Mouse (Mus musculus) hindbrain, embryonic 11.5 days (tissue): ENCODE data around the gene Hprt. TPM values are rescaled to one million over a fixed set of nuclear protein-coding genes. Genes with fewer than 3 reads are reported as not detected.
"Not testable (repeated sequence)": the region's sequence is repeated elsewhere in the genome, so short reads cannot be mapped to it uniquely, and the experiment has no call there.

Experiments used
- ATAC-seq: fragments of 200-750 bp; cut with Nextera tagmentation; 2 replicates; pipeline ENCODE4 v1.8.0; 2017; ENCODE audit warnings: mild to moderate bottlenecking, moderate TSS enrichment, moderate library complexity; ENCODE audit not compliant: low FRiP score
- DNase-seq: peaks from one replicate; pipeline ENCODE4 v3.0.0-alpha.2; 2015; ENCODE audit warnings: low spot score
- H3K27ac ChIP-seq: fragments of 300-500 bp; sonication (generic); 2 replicates; pipeline ENCODE4 v1.5.1; 2014; ENCODE audit warnings: mild to moderate bottlenecking, low read depth, low read length
- H3K27me3 ChIP-seq: fragments of 300-500 bp; sonication (generic); 2 replicates; pipeline ENCODE4 v1.6.1; 2014; ENCODE audit warnings: mild to moderate bottlenecking, low read length, moderate library complexity, mixed read lengths; ENCODE audit not compliant: control insufficient read depth, insufficient read depth
- H3K36me3 ChIP-seq: fragments of 300-500 bp; sonication (generic); 2 replicates; pipeline ENCODE4 v1.6.1; 2014; ENCODE audit warnings: mild to moderate bottlenecking, low read length, moderate library complexity, mixed read lengths; ENCODE audit not compliant: control insufficient read depth, insufficient read depth
- H3K4me1 ChIP-seq: fragments of 300-500 bp; sonication (generic); replicated peaks from 2 replicates; pipeline ENCODE4 v1.6.1; 2014; ENCODE audit warnings: low read length, mixed read lengths; ENCODE audit not compliant: control insufficient read depth, insufficient read depth
- H3K4me2 ChIP-seq: fragments of 300-500 bp; sonication (generic); replicated peaks from 2 replicates; pipeline ENCODE4 v1.6.1; 2014; ENCODE audit warnings: mild to moderate bottlenecking, low read depth, low read length
- H3K4me3 ChIP-seq: fragments of 300-500 bp; sonication (generic); 2 replicates; pipeline ENCODE4 v1.5.1; 2014; ENCODE audit warnings: low read depth, low read length
- H3K9ac ChIP-seq: fragments of 300-500 bp; sonication (generic); 2 replicates; pipeline ENCODE4 v1.6.1; 2014; ENCODE audit warnings: low read depth, low read length
- H3K9me3 ChIP-seq: fragments of 300-500 bp; sonication (generic); 2 replicates; pipeline ENCODE4 v1.6.1; 2016; ENCODE audit warnings: low read length; ENCODE audit not compliant: control insufficient read depth
- WGBS: fragments of 180-500 bp; shearing (Covaris S2); extraction: QIAGEN DNeasy Blood & Tissue Kit; methylation state at CpG from one replicate; pipeline ENCODE4 v1.1.7; 2014; 5-methylcytosine and 5-hydroxymethylcytosine counted together
- polyA plus RNA-seq: library from polyadenylated mRNA; unstranded; fragments of >200 nt; fragmentation: Nextera tagmentation; extraction: Ambion mirVana; gene quantifications from 2 replicates; pipeline ENCODE4 v1.2.1, GENCODE M21; 2014

Hprt gene
- polyA plus RNA-seq, 1 experiment from 2014 or later, result 79.6 TPM

- no peak overlapping the region for H3K4me2 ChIP-seq
- no peak for ATAC-seq
- H3K4me3 ChIP-seq, result no peak overlapping the region
- 100% methylated on average over 1 of the region's 1 CpGs for WGBS
- DNase-seq, result no peak
- no peak overlapping the region for H3K27ac ChIP-seq
- no peaks in the 10 kb centered on the region for H3K4me1 ChIP-seq
- H3K27me3 ChIP-seq, result no peaks in the 10 kb centered on the region
- H3K9ac ChIP-seq, result no peak overlapping the region
- H3K9me3 ChIP-seq, result no peaks in the 10 kb centered on the region
- H3K36me3 ChIP-seq, result no peaks in the 10 kb centered on the region
These were observed 15.3 kb upstream of the Hprt start for GRCm38 (mm10) chrX:52972680-52973079.

DNA sequence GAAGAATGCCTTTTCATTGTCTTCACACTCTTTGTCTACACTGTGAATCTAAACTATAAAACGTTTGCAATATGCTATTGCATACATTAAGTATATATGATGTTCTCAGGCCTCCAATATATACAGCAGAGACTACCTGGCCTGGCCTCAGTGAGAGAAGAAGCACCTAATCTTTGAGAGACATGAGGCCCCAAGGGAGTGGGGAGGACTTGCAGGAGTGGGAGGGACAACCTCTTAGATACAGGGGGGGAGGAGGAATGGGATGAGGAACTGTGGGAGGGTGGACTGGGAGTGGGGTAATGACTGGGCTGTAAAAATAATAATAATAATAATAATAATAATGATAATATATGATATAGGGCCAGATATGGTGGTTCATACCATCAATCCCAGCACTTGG lies 9.4 kb upstream of the Hprt start:
- ATAC-seq (no peak), DNase-seq (no peak)
- Histone ChIP-seq H3K9me3 (no peaks in the 10 kb centered on the region), H3K4me3 (no peak overlapping the region), H3K27ac (no peak overlapping the region), H3K36me3 (no peaks in the 10 kb centered on the region), H3K9ac (no peak overlapping the region), H3K4me2 (no peak overlapping the region), H3K27me3 (no peaks in the 10 kb centered on the region), H3K4me1 (no peaks in the 10 kb centered on the region)
- WGBS, result 45% methylated on average over 1 of the region's 1 CpGs

GRCm38 (mm10) chrX:52981378-52981777 lies 6.6 kb upstream of the Hprt start:
- no peak overlapping the region for H3K4me2 ChIP-seq
- no peak for DNase-seq
- H3K4me3 ChIP-seq, result no peak overlapping the region
- ATAC-seq, result no peak
- H3K4me1 ChIP-seq, result no peaks in the 10 kb centered on the region
- no peak overlapping the region for H3K27ac ChIP-seq
- no peak overlapping the region for H3K9ac ChIP-seq
- 76% methylated on average over 3 of the region's 3 CpGs for WGBS
- no peaks in the 10 kb centered on the region for H3K27me3 ChIP-seq
- H3K9me3 ChIP-seq, result no peaks in the 10 kb centered on the region
- H3K36me3 ChIP-seq, result no peaks in the 10 kb centered on the region

GRCm38 (mm10) chrX:52994726-52995125 lies 6.8 kb downstream of the Hprt start:
- not testable (repeated sequence) for DNase-seq, H3K9me3 ChIP-seq, H3K4me3 ChIP-seq, H3K4me1 ChIP-seq, H3K4me2 ChIP-seq, H3K9ac ChIP-seq, H3K27ac ChIP-seq, H3K36me3 ChIP-seq, H3K27me3 ChIP-seq, ATAC-seq
- WGBS, result 91% methylated on average over 5 of the region's 5 CpGs

GRCm38 (mm10) chrX:53004887-53005286 lies 16.9 kb downstream of the Hprt start:
- not testable (repeated sequence) for H3K4me2 ChIP-seq, H3K9ac ChIP-seq, H3K9me3 ChIP-seq, H3K27me3 ChIP-seq, H3K4me3 ChIP-seq, H3K27ac ChIP-seq, ATAC-seq, H3K36me3 ChIP-seq, H3K4me1 ChIP-seq
- peak; percentile 2 for DNase-seq
- 61% methylated on average over 4 of the region's 4 CpGs for WGBS

DNA sequence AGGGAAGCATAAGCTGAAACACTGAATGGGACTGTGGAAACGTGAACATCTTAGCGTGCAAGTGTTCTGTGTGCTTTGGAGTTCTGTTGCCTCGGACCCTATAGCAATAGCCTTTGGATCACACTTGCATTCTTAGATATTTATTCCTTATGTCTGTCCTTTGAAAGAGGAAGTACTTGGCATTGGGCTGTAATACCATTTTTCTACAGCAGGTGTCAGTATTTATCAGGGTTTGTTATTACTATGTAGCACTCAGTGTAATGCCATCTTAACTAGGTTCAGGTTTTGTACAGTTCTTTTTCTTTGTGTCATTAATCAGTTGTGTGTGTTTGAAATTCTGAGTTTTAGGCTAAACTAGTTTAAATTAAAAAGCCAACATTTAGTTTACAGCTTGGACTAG lies 18.1 kb downstream of the Hprt start:
- H3K4me3 ChIP-seq, result no peak overlapping the region
- ATAC-seq (no peak), DNase-seq (peak; percentile 75)
- H3K4me2 ChIP-seq, result no peak overlapping the region
- H3K4me1 ChIP-seq, result no peaks in the 10 kb centered on the region
- no peaks in the 10 kb centered on the region for H3K27me3 ChIP-seq
- H3K27ac ChIP-seq, result no peak overlapping the region
- H3K36me3 ChIP-seq, result no peaks in the 10 kb centered on the region
- 58% methylated on average over 3 of the region's 3 CpGs for WGBS
- no peak overlapping the region for H3K9ac ChIP-seq
- no peaks in the 10 kb centered on the region for H3K9me3 ChIP-seq

GRCm38 (mm10) chrX:53015549-53015948 lies 27.6 kb downstream of the Hprt start:
- Histone ChIP-seq H3K36me3 (no peaks in the 10 kb centered on the region), H3K4me3 (no peak overlapping the region), H3K9me3 (no peaks in the 10 kb centered on the region), H3K4me1 (no peaks in the 10 kb centered on the region), H3K9ac (no peak overlapping the region), H3K27ac (no peak overlapping the region), H3K4me2 (no peak overlapping the region), H3K27me3 (no peaks in the 10 kb centered on the region)
- ATAC-seq (no peak), DNase-seq (peak; percentile 15)

DNA sequence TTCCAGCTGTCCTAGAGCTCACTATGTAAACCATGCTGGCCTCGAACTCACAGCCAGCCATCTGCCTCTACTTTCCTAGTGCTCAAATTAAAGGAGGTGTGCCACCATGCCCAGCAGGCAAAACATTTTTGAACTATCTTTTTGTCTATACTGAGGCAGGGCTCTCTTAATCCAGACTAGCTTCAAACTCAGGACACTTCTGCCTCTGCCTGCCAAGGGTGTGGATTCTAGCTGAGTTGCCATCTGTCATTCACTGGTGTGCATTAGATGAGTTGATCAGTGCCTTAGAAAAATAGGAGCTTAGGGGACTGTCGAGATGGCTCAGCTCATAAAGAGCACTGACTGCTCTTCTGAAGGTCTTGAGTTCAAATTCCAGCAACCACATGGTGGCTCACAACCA lies 35.1 kb downstream of the Hprt start:
- Histone ChIP-seq H3K4me3 (no peak overlapping the region), H3K27me3 (no peaks in the 10 kb centered on the region), H3K9me3 (no peaks in the 10 kb centered on the region), H3K36me3 (no peaks in the 10 kb centered on the region), H3K27ac (no peak overlapping the region), H3K4me2 (no peak overlapping the region), H3K4me1 (no peaks in the 10 kb centered on the region), H3K9ac (no peak overlapping the region)
- ATAC-seq (no peak), DNase-seq (no peak)
- WGBS, result 84% methylated on average over 2 of the region's 2 CpGs

GRCm38 (mm10) chrX:53024268-53024667 lies 36.3 kb downstream of the Hprt start:
- WGBS, result 26% methylated on average over 3 of the region's 3 CpGs
- not testable (repeated sequence) for H3K4me3 ChIP-seq, H3K36me3 ChIP-seq, H3K9me3 ChIP-seq, H3K27me3 ChIP-seq, H3K27ac ChIP-seq, H3K9ac ChIP-seq, H3K4me1 ChIP-seq, H3K4me2 ChIP-seq, DNase-seq, ATAC-seq
